ENCODE assay signal across 23 mouse cellular contexts in the genomic region with DNA sequence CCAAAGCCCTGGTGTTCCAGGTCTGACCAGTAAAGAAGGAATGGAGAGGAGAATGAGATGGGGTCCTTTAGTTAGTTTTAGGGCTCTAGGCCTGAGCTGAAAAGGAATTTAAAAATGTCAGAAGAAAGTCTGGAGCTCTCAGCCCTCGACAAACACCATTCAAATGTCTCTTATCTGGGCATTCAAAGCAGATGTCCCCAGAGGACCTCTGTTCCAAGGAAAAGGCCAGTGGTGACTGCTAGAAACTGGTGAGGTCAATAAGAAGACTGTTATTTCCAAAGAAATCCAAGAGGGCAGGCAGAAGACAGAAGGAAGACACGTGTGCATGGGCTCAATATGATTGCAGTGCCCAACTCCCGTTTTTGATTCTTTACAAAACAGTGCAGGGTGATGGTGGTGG.
A peak's percentile ranks its signal among the peaks of the same experiment; 100 is the strongest.
DNase-seq lines count a peak whose midpoint lies in the region; ATAC-seq lines count a peak whose summit lies in the region.
"Had no signal": no experiment of that assay in that cellular context is flagged by ENCODE, and none has a peak within 500 bp of the region (broad histone marks: within the 10 kb centered on the region; RNA-seq: fewer than 3 reads in every experiment).

No protein-coding gene starts in this region.

- H3K4me1 ChIP-seq in heart, embryonic 12.5 days (replicated peaks) = peaks cover 15% of the 10 kb centered on the region
- H3K4me1 ChIP-seq in limb, embryonic 10.5 days = peaks cover 19% of the 10 kb centered on the region

- no peaks in the 10 kb centered on the region for H3K9me3 ChIP-seq in heart, embryonic 12.5 days (replicated peaks)
- H3K9me3 ChIP-seq in limb, embryonic 10.5 days (replicated peaks) = no peaks in the 10 kb centered on the region

- WGBS in heart, embryonic 12.5 days = 63% methylated on average over 3 of the region's 3 CpGs
- WGBS in limb, embryonic 10.5 days = 82% methylated on average over 3 of the region's 3 CpGs

- intact Hi-C loops in heart, postnatal 25 days (cut with DNase I) = loop anchor here (5.0 kb wide), 1 partner anchor 75 kb away; no protein-coding TSS in a partner anchor
- intact Hi-C loops in heart, postnatal 10 days (cut with DNase I) = no loop called here

- no peak overlapping the region for H3K4me2 ChIP-seq in heart, embryonic 12.5 days

- no peaks in the 10 kb centered on the region for H3K36me3 ChIP-seq in heart, embryonic 12.5 days
- no peaks in the 10 kb centered on the region for H3K36me3 ChIP-seq in limb, embryonic 10.5 days
- H3K36me3 ChIP-seq: G1E had no signal

- peak; percentile 92 for DNase-seq in heart, adult 11 months
- DNase-seq in heart, postnatal 25 days (ENCODE audit: low spot score) = no peak
- DNase-seq in heart, postnatal 10 days = peak; percentile 8 to 23
- peak; percentile 41 for DNase-seq in adipocyte (ENCODE audit: low spot score)
- peak; percentile 12 for DNase-seq in limb, embryonic 10.5 days (ENCODE audit: low spot score)
- DNase-seq in layer of hippocampus, postnatal 36 days = no peak
- DNase-seq in right cerebral cortex, adult 2 months (ENCODE audit: low spot score in 2 of 2) = no peak
- DNase-seq: adrenal gland, adult 2 months; adrenal gland, adult 8-10 months; adrenal gland, postnatal 10 days; adrenal gland, postnatal 14 days; adrenal gland, postnatal 25 days; adrenal gland, postnatal 36 days; B cell, adult 2 months; cerebellum, adult 11 months; cerebellum, adult 11-12 months; cerebellum, adult 18-20 months had no signal

- H3K4me3 ChIP-seq in heart, embryonic 12.5 days = no peak overlapping the region
- H3K4me3 ChIP-seq in limb, embryonic 10.5 days = no peak overlapping the region

- no peak overlapping the region for H3K27ac ChIP-seq in heart, embryonic 12.5 days (ENCODE audit: poor library complexity, severe bottlenecking)
- no peak overlapping the region for H3K27ac ChIP-seq in limb, embryonic 10.5 days

- no peak overlapping the region for H3K9ac ChIP-seq in heart, embryonic 12.5 days

- no peaks in the 10 kb centered on the region for H3K27me3 ChIP-seq in heart, embryonic 12.5 days (replicated peaks)
- H3K27me3 ChIP-seq in limb, embryonic 10.5 days (ENCODE audit: low read depth, poor library complexity, severe bottlenecking) = no peaks in the 10 kb centered on the region
- H3K27me3 ChIP-seq: CH12.LX, Patski had no signal

- no peak for ATAC-seq in heart, embryonic 12.5 days (ENCODE audit: insufficient number of reproducible peaks, low FRiP score)
- ATAC-seq: activated CD4-positive, CD25-positive, alpha-beta regulatory T cell, adult 4 months; CD4-positive, CD25-positive, alpha-beta regulatory T cell, adult 4 months; Patski had no signal

Comparison
In these comparisons a context has a peak if more than half of its experiments do, and no peak if none do; other contexts are left out.
1. DNase-seq: peak in heart, adult 11 months (single experiment), heart, postnatal 10 days (2 of 2), adipocyte (single experiment) and limb, embryonic 10.5 days (single experiment); none in heart, postnatal 25 days (single experiment), layer of hippocampus, postnatal 36 days (0 of 2) and right cerebral cortex, adult 2 months (0 of 2).